Mouse (Mus musculus): ENCODE data around the gene Eef1e1.

GRCm38 (mm10) chr13:38623296-38623695 is 35.6 kb downstream of the Eef1e1 start:
- TF ChIP-seq CTCF (IDR thresholded peaks at IDR 0.05; ENCODE audit: insufficient read depth, low read length) (no peak), POLR2A (IDR thresholded peaks at IDR 0.05; ENCODE audit: borderline replicate concordance, extremely low read depth, low read depth, low read length) (no peak)
